Comparison of ENCODE assay signal across 8 mouse cellular contexts in genomic region chr17:87445337-87445916, GRCm38 (mm10). TPM values are rescaled to one million over a fixed set of nuclear protein-coding genes. Genes with fewer than 3 reads are reported as not detected.
DNase-seq lines count a peak whose midpoint lies in the region; ATAC-seq and TF ChIP-seq lines count a peak whose summit lies in the region.

No protein-coding gene starts in this region.

- H3K4me3 ChIP-seq in heart, adult 2 months = peak overlapping the region; percentile 76
- H3K4me3 ChIP-seq in hindbrain, embryonic 10.5 days = peak overlapping the region; percentile 84
- H3K4me3 ChIP-seq in liver, embryonic 16.5 days (ENCODE audit: low read depth, low read length) = peak overlapping the region; percentile 73
- peak overlapping the region; percentile 97 for H3K4me3 ChIP-seq in stomach, postnatal 0 days (ENCODE audit: low read depth, low read length)

- no peak for TF ChIP-seq CTCF in heart, adult 2 months (IDR thresholded peaks at IDR 0.05)
- no peak for TF ChIP-seq CTCF in stomach, postnatal 0 days (IDR thresholded peaks at IDR 0.05; ENCODE audit: low read depth)

- H3K4me2 ChIP-seq in liver, embryonic 16.5 days (ENCODE audit: low read depth, low read length) = peak overlapping the region; percentile 74
- H3K4me2 ChIP-seq in stomach, postnatal 0 days (replicated peaks; ENCODE audit: low read depth) = peak overlapping the region; percentile 78

- no peaks in the 10 kb centered on the region for H3K27me3 ChIP-seq in heart, adult 2 months (ENCODE audit: control insufficient read depth, insufficient read depth, low read length)
- H3K27me3 ChIP-seq in hindbrain, embryonic 10.5 days (ENCODE audit: insufficient read depth, poor library complexity, severe bottlenecking) = no peaks in the 10 kb centered on the region
- no peaks in the 10 kb centered on the region for H3K27me3 ChIP-seq in liver, embryonic 16.5 days (ENCODE audit: control insufficient read depth, insufficient read depth, low read depth, low read length)
- no peaks in the 10 kb centered on the region for H3K27me3 ChIP-seq in stomach, postnatal 0 days (ENCODE audit: control insufficient read depth, insufficient read depth, low read length)

- H3K9ac ChIP-seq in heart, adult 2 months (ENCODE audit: low read depth, low read length) = peak overlapping the region; percentile 98
- H3K9ac ChIP-seq in liver, embryonic 16.5 days (ENCODE audit: low read depth, low read length) = peak overlapping the region; percentile 84
- peak overlapping the region; percentile 96 for H3K9ac ChIP-seq in stomach, postnatal 0 days (ENCODE audit: low read length)

- H3K79me2 ChIP-seq in heart, adult 2 months (replicated peaks; ENCODE audit: control insufficient read depth, insufficient read depth, low read length) = peaks cover 6% of the 10 kb centered on the region; the same call in 1 of the 2 replicates

- TF ChIP-seq POLR2A in heart, adult 2 months (IDR thresholded peaks at IDR 0.05; ENCODE audit: insufficient read depth, low read depth, low read length) = no peak

- intact Hi-C loops in heart, adult 2 months (cut with DNase I) = loop anchor here (5.0 to 10.0 kb wide), 3 partner anchors 53 to 481 kb away; partner anchors contain the start of gene Rhoq

- WGBS in heart, adult 2 months = under 1% methylated on average over 13 of the region's 13 CpGs
- WGBS in hindbrain, embryonic 10.5 days = 2% methylated on average over 13 of the region's 13 CpGs
- under 1% methylated on average over 13 of the region's 13 CpGs for WGBS in liver, embryonic 16.5 days (ENCODE audit: insufficient replicate concordance)
- WGBS in stomach, postnatal 0 days = under 1% methylated on average over 13 of the region's 13 CpGs

- peaks cover 13% of the 10 kb centered on the region for H3K4me1 ChIP-seq in heart, adult 2 months (ENCODE audit: control insufficient read depth, insufficient read depth, low read length)
- peaks cover 49% of the 10 kb centered on the region for H3K4me1 ChIP-seq in hindbrain, embryonic 10.5 days (replicated peaks)
- H3K4me1 ChIP-seq in liver, embryonic 16.5 days (ENCODE audit: control insufficient read depth, low read depth, low read length) = peaks cover 27% of the 10 kb centered on the region
- H3K4me1 ChIP-seq in stomach, postnatal 0 days (replicated peaks; ENCODE audit: control insufficient read depth, insufficient read depth) = no peaks in the 10 kb centered on the region; the same call in 1 of the 2 replicates

- H3K27ac ChIP-seq in heart, adult 2 months = peak overlapping the region; percentile 100
- H3K27ac ChIP-seq in hindbrain, embryonic 10.5 days = peak overlapping the region; percentile 100
- peak overlapping the region; percentile 90 for H3K27ac ChIP-seq in liver, embryonic 16.5 days (ENCODE audit: low read length)
- peak overlapping the region; percentile 96 for H3K27ac ChIP-seq in stomach, postnatal 0 days (replicated peaks)

- DNase-seq in heart, adult 2 months = no peak
- DNase-seq in heart, adult 8-10 months (ENCODE audit: low spot score) = no peak
- DNase-seq in adipocyte (ENCODE audit: low spot score) = peak; percentile 31
- no peak for DNase-seq in hindbrain, embryonic 10.5 days (ENCODE audit: low spot score)
- peak; percentile 23 for DNase-seq in stomach, postnatal 0 days (ENCODE audit: low spot score)
- no peak for DNase-seq in retina, postnatal 1 day
- no peak for DNase-seq in urinary bladder, postnatal 14 days (ENCODE audit: low spot score)

- no peak for TF ChIP-seq EP300 in heart, adult 2 months (IDR thresholded peaks at IDR 0.05; ENCODE audit: insufficient read depth, low read depth, low read length)
- no peak for TF ChIP-seq EP300 in stomach, postnatal 0 days (optimal IDR thresholded peaks at IDR 0.05)

- no peak for ATAC-seq in liver, embryonic 16.5 days (ENCODE audit: low read depth)
- no peak for ATAC-seq in stomach, postnatal 0 days (ENCODE audit: low FRiP score, low TSS enrichment)

- no peaks in the 10 kb centered on the region for H3K9me3 ChIP-seq in hindbrain, embryonic 10.5 days
- no peaks in the 10 kb centered on the region for H3K9me3 ChIP-seq in liver, embryonic 16.5 days (replicated peaks; ENCODE audit: control insufficient read depth, low read length)
- no peaks in the 10 kb centered on the region for H3K9me3 ChIP-seq in stomach, postnatal 0 days (ENCODE audit: control insufficient read depth, low read length)

- H3K36me3 ChIP-seq in heart, adult 2 months (ENCODE audit: control insufficient read depth, insufficient read depth, low read length) = peaks cover 27% of the 10 kb centered on the region
- peaks cover 32% of the 10 kb centered on the region for H3K36me3 ChIP-seq in hindbrain, embryonic 10.5 days
- peaks cover 6% of the 10 kb centered on the region for H3K36me3 ChIP-seq in liver, embryonic 16.5 days (ENCODE audit: control insufficient read depth, insufficient read depth)
- 0 out of 2 replicates have a peak, but pooled peaks cover 2% of the 10 kb centered on the region for H3K36me3 ChIP-seq in stomach, postnatal 0 days (ENCODE audit: control insufficient read depth, insufficient read depth, low read length)

RNA-seq across cellular contexts. Expression of gene Calm2, which starts 1.3 kb away (rescaled TPM):
- total RNA-seq in heart, adult 2 months (2021) = 100 to 1,000 TPM; 132 to 145 TPM
- 36.7 and 86.5 TPM in 2 replicates for polyA plus RNA-seq in heart, adult 2 months (2012; rRNA removed)
- total RNA-seq in heart, adult 8-10 months (2022) = 100 to 1,000 TPM; 143 to 158 (median 147) TPM
- polyA plus RNA-seq in hindbrain, embryonic 10.5 days (2016; fragmentation: Nextera tagmentation; extraction: Ambion mirVana) = 1,143 and 1,193 TPM in 2 replicates
- polyA plus RNA-seq in liver, embryonic 16.5 days (2015; fragmentation: Nextera tagmentation; extraction: Ambion mirVana) = 332 and 366 TPM in 2 replicates
- 781 and 848 TPM in 2 replicates for polyA plus RNA-seq in stomach, postnatal 0 days (2015; fragmentation: Nextera tagmentation; extraction: Ambion mirVana)

RNA-seq across cellular contexts. Expression of gene Stpg4, which starts 17.9 kb away (rescaled TPM):
- total RNA-seq in heart, adult 2 months (2021) = not detected
- polyA plus RNA-seq in heart, adult 2 months (2012; rRNA removed) = 0.27 TPM in 1 of 2 replicates, not detected in the other
- not detected for total RNA-seq in heart, adult 8-10 months (2022)
- not detected in 2 replicates for polyA plus RNA-seq in hindbrain, embryonic 10.5 days (2016; fragmentation: Nextera tagmentation; extraction: Ambion mirVana)
- polyA plus RNA-seq in liver, embryonic 16.5 days (2015; fragmentation: Nextera tagmentation; extraction: Ambion mirVana) = not detected in 2 replicates
- polyA plus RNA-seq in stomach, postnatal 0 days (2015; fragmentation: Nextera tagmentation; extraction: Ambion mirVana) = not detected in 2 replicates

Comparison
In these comparisons a context has a peak if more than half of its experiments do, and no peak if none do; other contexts are left out.
1. DNase-seq: peak in adipocyte (single experiment) and stomach, postnatal 0 days (single experiment); none in heart, adult 2 months (0 of 2), heart, adult 8-10 months (single experiment), hindbrain, embryonic 10.5 days (single experiment), retina, postnatal 1 day (single experiment) and urinary bladder, postnatal 14 days (single experiment).
2. Peak in every context shown above with its lines, with median percentiles within 50 percentile points of each other: H3K27ac ChIP-seq, H3K4me3 ChIP-seq and H3K9ac ChIP-seq.